Mouse (Mus musculus) testis, adult 2 months (tissue): Measurements from ENCODE around the gene Tas2r117. TPM values are rescaled to one million over a fixed set of nuclear protein-coding genes. Genes with fewer than 3 reads are reported as not detected.

Experiments
- H3K27ac ChIP-seq: fragments of 200-500 bp; 2 replicates; pipeline ENCODE4 v1.5.1; 2012; ENCODE audit warnings: low read depth, low read length; ENCODE audit not compliant: control insufficient read depth, insufficient read depth
- H3K27me3 ChIP-seq: fragments of 200-500 bp; 2 replicates; pipeline ENCODE4 v1.6.1; 2012; ENCODE audit warnings: mild to moderate bottlenecking, low read length, moderate library complexity; ENCODE audit not compliant: control insufficient read depth, insufficient read depth
- H3K36me3 ChIP-seq: fragments of 200-500 bp; 2 replicates; pipeline ENCODE4 v1.6.1; 2012; ENCODE audit warnings: mild to moderate bottlenecking, low read length; ENCODE audit not compliant: control insufficient read depth, insufficient read depth
- H3K4me1 ChIP-seq: fragments of 200-500 bp; 2 replicates; pipeline ENCODE4 v1.6.1; 2012; ENCODE audit warnings: low read length; ENCODE audit not compliant: control insufficient read depth, insufficient read depth
- H3K4me3 ChIP-seq: fragments of 200-500 bp; 2 replicates; pipeline ENCODE4 v1.5.1; 2012; ENCODE audit warnings: low read depth, mild to moderate bottlenecking, low read length, moderate library complexity, mixed read lengths; ENCODE audit not compliant: control insufficient read depth
- CTCF ChIP-seq: fragments of 200-500 bp; IDR thresholded peaks from 2 replicates; pipeline ENCODE4 v1.5.1; 2012; ENCODE audit warnings: low read depth, mild to moderate bottlenecking, inconsistent platforms, low read length, moderate library complexity; ENCODE audit not compliant: control insufficient read depth, insufficient read depth, insufficient replicate concordance
- POLR2A ChIP-seq: fragments of 200-500 bp; IDR thresholded peaks from 2 replicates; pipeline ENCODE4 v1.6.1; 2012; ENCODE audit warnings: low read depth, mild to moderate bottlenecking, inconsistent platforms, low read length, moderate library complexity; ENCODE audit not compliant: control insufficient read depth
- polyA plus RNA-seq: library from polyadenylated mRNA; depleted of rRNA; stranded (reverse); fragments of >200 nt; gene quantifications from 2 replicates; pipeline ENCODE4 v1.2.3, GENCODE M21; 2012; rRNA removed

Tas2r117 gene
- not detected in 2 replicates for polyA plus RNA-seq

GRCm38 (mm10) chr6:132802518-132802917 is at the start of gene Tas2r117:
Gene Tas2r117 (plus strand): TSS chr6:132802818.
- Histone ChIP-seq H3K27ac (no peak within 1 kb of the TSS), H3K36me3 (no peaks in the 10 kb centered on the region), H3K4me1 (no peaks in the 10 kb centered on the region), H3K4me3 (no peak within 1 kb of the TSS), H3K27me3 (no peaks in the 10 kb centered on the region)
- TF ChIP-seq POLR2A (no peak), CTCF (no peak)

GRCm38 (mm10) chr6:132754430-132754829 is 48.2 kb upstream of the Tas2r117 start, which contains the start of gene Tas2r124:
Gene Tas2r124 (plus strand): TSS chr6:132754730.
- no peaks in the 10 kb centered on the region for H3K4me1 ChIP-seq
- TF ChIP-seq POLR2A (no peak), CTCF (no peak)
- H3K4me3 ChIP-seq, result no peak within 1 kb of the TSS
- H3K36me3 ChIP-seq, result no peaks in the 10 kb centered on the region
- H3K27ac ChIP-seq, result no peak within 1 kb of the TSS
- no peaks in the 10 kb centered on the region for H3K27me3 ChIP-seq

- Histone ChIP-seq H3K27ac (no peak within 1 kb of the TSS), H3K27me3 (no peaks in the 10 kb centered on the region), H3K4me1 (no peaks in the 10 kb centered on the region), H3K4me3 (no peak within 1 kb of the TSS), H3K36me3 (no peaks in the 10 kb centered on the region)
- no peak for TF ChIP-seq CTCF
- no peak for TF ChIP-seq POLR2A
Observed at GRCm38 (mm10) chr6:132761831-132762230, 40.8 kb upstream of the Tas2r117 start, which contains the start of gene Tas2r102. Gene Tas2r102 (plus strand): TSS chr6:132762131.

GRCm38 (mm10) chr6:132778062-132778461 is 24.6 kb upstream of the Tas2r117 start, which contains the start of gene Tas2r136:
Gene Tas2r136 (minus strand): TSS chr6:132778162.
- Histone ChIP-seq H3K27me3 (no peaks in the 10 kb centered on the region), H3K4me3 (no peak within 1 kb of the TSS), H3K27ac (no peak within 1 kb of the TSS), H3K4me1 (no peaks in the 10 kb centered on the region), H3K36me3 (no peaks in the 10 kb centered on the region)
- no peak for TF ChIP-seq POLR2A
- no peak for TF ChIP-seq CTCF

- H3K36me3 ChIP-seq, result no peaks in the 10 kb centered on the region
- no peak overlapping the region for H3K4me3 ChIP-seq
- TF ChIP-seq POLR2A, result no peak
- no peaks in the 10 kb centered on the region for H3K27me3 ChIP-seq
- H3K27ac ChIP-seq, result no peak overlapping the region
- H3K4me1 ChIP-seq, result no peaks in the 10 kb centered on the region
Observed at GRCm38 (mm10) chr6:132795393-132795792, 7.2 kb upstream of the Tas2r117 start.

- no peak within 1 kb of the TSS for H3K27ac ChIP-seq
- no peak for TF ChIP-seq POLR2A
- no peak for TF ChIP-seq CTCF
- H3K27me3 ChIP-seq, result no peaks in the 10 kb centered on the region
- H3K4me1 ChIP-seq, result no peaks in the 10 kb centered on the region
- no peaks in the 10 kb centered on the region for H3K36me3 ChIP-seq
- H3K4me3 ChIP-seq, result no peak within 1 kb of the TSS
Observed at GRCm38 (mm10) chr6:132846842-132847241, 44.2 kb downstream of the Tas2r117 start, which contains the start of gene Tas2r123. Gene Tas2r123 (plus strand): TSS chr6:132847142.

Other genes with a start within 250 kb of the Tas2r117 start
- gene Prh1, start 233.0 kb upstream of the Tas2r117 start, polyA plus RNA-seq, result not detected in 2 replicates
- not detected in 2 replicates for gene Prp2, start 206.9 kb upstream of the Tas2r117 start, polyA plus RNA-seq
- gene A630073D07Rik, start 151.3 kb upstream of the Tas2r117 start, polyA plus RNA-seq, result not detected in 2 replicates
- not detected in 2 replicates for gene Tas2r120, start 145.9 kb upstream of the Tas2r117 start, polyA plus RNA-seq
- not detected in 2 replicates for gene Tas2r121, start 101.8 kb upstream of the Tas2r117 start, polyA plus RNA-seq
- not detected in 2 replicates for gene Tas2r122, start 90.9 kb upstream of the Tas2r117 start, polyA plus RNA-seq
- not detected in 2 replicates for gene Tas2r115, start 64.8 kb upstream of the Tas2r117 start, polyA plus RNA-seq
- gene Tas2r124, start 48.1 kb upstream of the Tas2r117 start, polyA plus RNA-seq, result not detected in 2 replicates
- gene Tas2r102, start 40.7 kb upstream of the Tas2r117 start, polyA plus RNA-seq, result not detected in 2 replicates
- gene Tas2r136, start 24.7 kb upstream of the Tas2r117 start, polyA plus RNA-seq, result not detected in 2 replicates
- not detected in 2 replicates for gene Tas2r123, start 44.3 kb downstream of the Tas2r117 start, polyA plus RNA-seq
- gene Tas2r116, start 52.6 kb downstream of the Tas2r117 start, polyA plus RNA-seq, result not detected in 2 replicates
- gene Tas2r110, start 65.2 kb downstream of the Tas2r117 start, polyA plus RNA-seq, result not detected in 2 replicates
- gene Tas2r113, start 90.2 kb downstream of the Tas2r117 start, polyA plus RNA-seq, result not detected in 2 replicates
- gene Tas2r125, start 106.8 kb downstream of the Tas2r117 start, polyA plus RNA-seq, result not detected in 2 replicates
- gene Tas2r129, start 148.3 kb downstream of the Tas2r117 start, polyA plus RNA-seq, result not detected in 2 replicates
- not detected in 2 replicates for gene Tas2r131, start 155.1 kb downstream of the Tas2r117 start, polyA plus RNA-seq
- gene Tas2r109, start 178.1 kb downstream of the Tas2r117 start, polyA plus RNA-seq, result not detected in 2 replicates
- not detected in 2 replicates for gene Tas2r103, start 234.3 kb downstream of the Tas2r117 start, polyA plus RNA-seq